Mouse (Mus musculus) heart, postnatal 4 days (tissue): ENCODE measurements around the gene Mtmr4. TPM values are rescaled to one million over a fixed set of nuclear protein-coding genes. Genes with fewer than 3 reads are reported as not detected.
A peak's percentile ranks its signal among the peaks of the same experiment; 100 is the strongest.

ENCODE experiments used
- DNase-seq: peaks from one replicate; pipeline ENCODE4 v3.0.0; 2021
- total RNA-seq, 2 experiments: library from RNA; stranded (reverse); gene quantifications; 2 replicates each; pipeline ENCODE4 v1.2.3; 2021

The Mtmr4 gene
- total RNA-seq, 2 experiments from 2014 or later: 15.2 TPM

- DNase-seq: no peak
These were observed 9.8 kb upstream of the Mtmr4 start for GRCm38 (mm10) chr11:87581933-87582710.

- DNase-seq: no peak
These were observed 8.5 kb upstream of the Mtmr4 start for GRCm38 (mm10) chr11:87583291-87584034.

GRCm38 (mm10) chr11:87584711-87585505, 7.1 kb upstream of the Mtmr4 start:
- peak; percentile 64 for DNase-seq

- no peak for DNase-seq
These were observed 4.6 kb upstream of the Mtmr4 start for GRCm38 (mm10) chr11:87587211-87587874.

- DNase-seq: no peak
These were observed 2.4 kb upstream of the Mtmr4 start for GRCm38 (mm10) chr11:87589605-87590004.

- DNase-seq: peak; percentile 47
These were observed 979 bp upstream of the Mtmr4 start for GRCm38 (mm10) chr11:87590841-87591525.

GRCm38 (mm10) chr11:87592354-87592695, 363 bp downstream of the Mtmr4 start:
- DNase-seq: no peak

GRCm38 (mm10) chr11:87592713-87593598, 994 bp downstream of the Mtmr4 start:
- peak; percentile 4 for DNase-seq

- DNase-seq: peak; percentile 86
These were observed 3.4 kb downstream of the Mtmr4 start for GRCm38 (mm10) chr11:87595327-87595841.

GRCm38 (mm10) chr11:87595976-87596375, 4.0 kb downstream of the Mtmr4 start:
- DNase-seq: peak; percentile 12

- DNase-seq: peak; percentile 3
These were observed 4.5 kb downstream of the Mtmr4 start for GRCm38 (mm10) chr11:87596492-87596891.

- peak; percentile 3 for DNase-seq
These were observed 5.1 kb downstream of the Mtmr4 start for GRCm38 (mm10) chr11:87597061-87597460.

- DNase-seq: no peak
These were observed 7.6 kb downstream of the Mtmr4 start for GRCm38 (mm10) chr11:87599395-87600089.

GRCm38 (mm10) chr11:87600322-87600853, 8.4 kb downstream of the Mtmr4 start:
- DNase-seq: no peak

GRCm38 (mm10) chr11:87602234-87602633, 10.3 kb downstream of the Mtmr4 start:
- no peak for DNase-seq

- no peak for DNase-seq
These were observed 11.6 kb downstream of the Mtmr4 start for GRCm38 (mm10) chr11:87603571-87603970.

GRCm38 (mm10) chr11:87609264-87609663, 17.3 kb downstream of the Mtmr4 start:
- DNase-seq: no peak

GRCm38 (mm10) chr11:87611547-87611946, 19.6 kb downstream of the Mtmr4 start:
- DNase-seq: no peak

GRCm38 (mm10) chr11:87613972-87614371, 22.0 kb downstream of the Mtmr4 start:
- no peak for DNase-seq

GRCm38 (mm10) chr11:87615551-87615950, 23.6 kb downstream of the Mtmr4 start:
- no peak for DNase-seq
